Mouse (Mus musculus) heart, embryonic 13.5 days (tissue): ENCODE data around the gene Col9a2. TPM values are rescaled to one million over a fixed set of nuclear protein-coding genes. Genes with fewer than 3 reads are reported as not detected.

Experiments
- ATAC-seq: fragments of 200-750 bp; cut with Nextera tagmentation; 2 replicates; pipeline ENCODE4 v1.8.0; 2017; ENCODE audit warnings: moderate TSS enrichment; ENCODE audit not compliant: insufficient number of reproducible peaks, low FRiP score, low TSS enrichment; ENCODE audit errors: extremely low read depth
- H3K27ac ChIP-seq: fragments of 300-500 bp; sonication (generic); replicated peaks from 2 replicates; pipeline ENCODE4 v1.5.1; 2015; ENCODE audit warnings: moderate library complexity, mild to moderate bottlenecking, inconsistent platforms
- H3K27me3 ChIP-seq: fragments of 300-500 bp; sonication (generic); replicated peaks from 2 replicates; pipeline ENCODE4 v1.6.1; 2015; ENCODE audit warnings: mild to moderate bottlenecking, inconsistent platforms
- H3K36me3 ChIP-seq: fragments of 300-500 bp; sonication (generic); 2 replicates; pipeline ENCODE4 v1.6.1; 2015; ENCODE audit warnings: mild to moderate bottlenecking, inconsistent platforms
- H3K4me1 ChIP-seq: fragments of 300-500 bp; sonication (generic); 2 replicates; pipeline ENCODE4 v1.6.1; 2015; ENCODE audit warnings: inconsistent platforms
- H3K4me2 ChIP-seq: fragments of 300-500 bp; sonication (generic); 2 replicates; pipeline ENCODE4 v1.6.1; 2015; ENCODE audit warnings: inconsistent platforms, mild to moderate bottlenecking, moderate library complexity
- H3K4me3 ChIP-seq: fragments of 300-500 bp; sonication (generic); 2 replicates; pipeline ENCODE4 v1.5.1; 2015; ENCODE audit warnings: moderate library complexity, mild to moderate bottlenecking, inconsistent platforms
- H3K9ac ChIP-seq: fragments of 300-500 bp; sonication (generic); 2 replicates; pipeline ENCODE4 v1.6.1; 2015; ENCODE audit warnings: inconsistent platforms, mild to moderate bottlenecking, moderate library complexity
- H3K9me3 ChIP-seq: fragments of 300-500 bp; sonication (generic); 2 replicates; pipeline ENCODE4 v1.6.1; 2016; ENCODE audit warnings: inconsistent platforms
- WGBS: fragments of 180-500 bp; shearing (Covaris S2); methylation state at CpG from one replicate; pipeline ENCODE4 v1.1.7; 2015; ENCODE audit warnings: mixed read lengths; 5-methylcytosine and 5-hydroxymethylcytosine counted together
- polyA plus RNA-seq: library from polyadenylated mRNA; unstranded; fragments of >200 nt; fragmentation: Nextera tagmentation; extraction: Ambion mirVana; gene quantifications from 2 replicates; pipeline ENCODE4 v1.2.1, GENCODE M21; 2015

Col9a2 gene
- 7.9 and 8.4 TPM in 2 replicates for polyA plus RNA-seq

- no peaks in the 10 kb centered on the region for H3K36me3 ChIP-seq
- no peak for ATAC-seq
- H3K4me2 ChIP-seq = peak within 1 kb of the TSS; percentile 90
- peaks cover 36% of the 10 kb centered on the region for H3K4me1 ChIP-seq
- H3K9ac ChIP-seq = peak within 1 kb of the TSS; percentile 79
- 0 out of 2 replicates have a peak within 1 kb of the TSS, but pooled peaks have one; percentile 81 for H3K27ac ChIP-seq
- peaks cover 32% of the 10 kb centered on the region for H3K27me3 ChIP-seq
- WGBS = 2% methylated on average over 46 of the region's 46 CpGs
- peak within 1 kb of the TSS; percentile 57 for H3K4me3 ChIP-seq
- no peaks in the 10 kb centered on the region for H3K9me3 ChIP-seq
Observed at GRCm38 (mm10) chr4:121039331-121040115, at the start of gene Col9a2. Col9a2 (plus strand) TSS chr4:121039385.

- Histone ChIP-seq H3K4me1 (peaks cover 15% of the 10 kb centered on the region), H3K27ac (no peak overlapping the region), H3K4me2 (no peak overlapping the region), H3K27me3 (no peaks in the 10 kb centered on the region), H3K36me3 (no peaks in the 10 kb centered on the region), H3K9me3 (0 out of 2 replicates have a peak, but pooled peaks cover 4% of the 10 kb centered on the region), H3K9ac (no peak overlapping the region), H3K4me3 (no peak overlapping the region)
- ATAC-seq = no peak
- WGBS = 84% methylated on average over 2 of the region's 2 CpGs
Observed at GRCm38 (mm10) chr4:120992284-120992683, 46.9 kb upstream of the Col9a2 start.

- H3K9ac ChIP-seq = no peak overlapping the region
- ATAC-seq = no peak
- no peaks in the 10 kb centered on the region for H3K36me3 ChIP-seq
- no peak overlapping the region for H3K4me3 ChIP-seq
- no peak overlapping the region for H3K4me2 ChIP-seq
- 83% methylated on average over 1 of the region's 1 CpGs for WGBS
- peaks cover 15% of the 10 kb centered on the region for H3K4me1 ChIP-seq
- H3K27ac ChIP-seq = no peak overlapping the region
- 0 out of 2 replicates have a peak, but pooled peaks cover 4% of the 10 kb centered on the region for H3K9me3 ChIP-seq
- H3K27me3 ChIP-seq = no peaks in the 10 kb centered on the region
Observed at GRCm38 (mm10) chr4:120993025-120993424, 46.2 kb upstream of the Col9a2 start.

- WGBS = 70% methylated on average over 1 of the region's 1 CpGs
- Histone ChIP-seq H3K27ac (no peak overlapping the region), H3K27me3 (no peaks in the 10 kb centered on the region), H3K4me2 (no peak overlapping the region), H3K4me1 (peaks cover 27% of the 10 kb centered on the region), H3K36me3 (no peaks in the 10 kb centered on the region), H3K9me3 (no peaks in the 10 kb centered on the region), H3K4me3 (no peak overlapping the region), H3K9ac (no peak overlapping the region)
- no peak for ATAC-seq
Observed at GRCm38 (mm10) chr4:120995911-120996310, 43.3 kb upstream of the Col9a2 start.

- Histone ChIP-seq H3K4me2 (no peak overlapping the region), H3K4me3 (no peak overlapping the region), H3K9ac (no peak overlapping the region), H3K4me1 (peaks cover 70% of the 10 kb centered on the region), H3K27me3 (no peaks in the 10 kb centered on the region), H3K36me3 (no peaks in the 10 kb centered on the region), H3K27ac (no peak overlapping the region), H3K9me3 (no peaks in the 10 kb centered on the region)
- ATAC-seq = no peak
- WGBS = 81% methylated on average over 2 of the region's 2 CpGs
Observed at GRCm38 (mm10) chr4:121001042-121001441, 38.1 kb upstream of the Col9a2 start.

GRCm38 (mm10) chr4:121001659-121002058 is 37.5 kb upstream of the Col9a2 start:
- H3K4me2 ChIP-seq = no peak overlapping the region
- H3K27me3 ChIP-seq = no peaks in the 10 kb centered on the region
- no peak overlapping the region for H3K27ac ChIP-seq
- ATAC-seq = no peak
- peaks cover 67% of the 10 kb centered on the region for H3K4me1 ChIP-seq
- 39% methylated on average over 1 of the region's 1 CpGs for WGBS
- H3K9ac ChIP-seq = no peak overlapping the region
- H3K4me3 ChIP-seq = no peak overlapping the region
- no peaks in the 10 kb centered on the region for H3K36me3 ChIP-seq
- H3K9me3 ChIP-seq = no peaks in the 10 kb centered on the region

- Histone ChIP-seq H3K4me2 (no peak overlapping the region; the same call in 1 of the 2 replicates), H3K36me3 (no peaks in the 10 kb centered on the region), H3K4me3 (no peak overlapping the region), H3K9me3 (no peaks in the 10 kb centered on the region), H3K9ac (0 out of 2 replicates have a peak overlapping the region, but pooled peaks have one; percentile 40), H3K4me1 (peaks cover 71% of the 10 kb centered on the region), H3K27ac (0 out of 2 replicates have a peak overlapping the region, but pooled peaks have one; percentile 20), H3K27me3 (no peaks in the 10 kb centered on the region)
- no peak for ATAC-seq
- WGBS = 37% methylated on average over 8 of the region's 8 CpGs
Observed at GRCm38 (mm10) chr4:121002400-121003171, 36.6 kb upstream of the Col9a2 start.

- ATAC-seq = no peak
- H3K27ac ChIP-seq = peak overlapping the region; percentile 77
- H3K4me3 ChIP-seq = no peak overlapping the region
- peak overlapping the region; percentile 30; the same call in 1 of the 2 replicates for H3K9ac ChIP-seq
- H3K4me1 ChIP-seq = peaks cover 77% of the 10 kb centered on the region
- no peaks in the 10 kb centered on the region for H3K27me3 ChIP-seq
- no peaks in the 10 kb centered on the region for H3K36me3 ChIP-seq
- H3K9me3 ChIP-seq = no peaks in the 10 kb centered on the region
- WGBS = 34% methylated on average over 3 of the region's 3 CpGs
- H3K4me2 ChIP-seq = peak overlapping the region; percentile 24
Observed at GRCm38 (mm10) chr4:121003611-121004091, 35.5 kb upstream of the Col9a2 start.

GRCm38 (mm10) chr4:121004679-121005078 is 34.5 kb upstream of the Col9a2 start:
- no peaks in the 10 kb centered on the region for H3K36me3 ChIP-seq
- H3K27ac ChIP-seq = peak overlapping the region; percentile 77
- no peaks in the 10 kb centered on the region for H3K9me3 ChIP-seq
- H3K4me2 ChIP-seq = peak overlapping the region; percentile 24
- no peak for ATAC-seq
- no peak overlapping the region for H3K4me3 ChIP-seq
- H3K9ac ChIP-seq = no peak overlapping the region
- H3K4me1 ChIP-seq = peaks cover 87% of the 10 kb centered on the region
- H3K27me3 ChIP-seq = no peaks in the 10 kb centered on the region
- WGBS = 28% methylated on average over 4 of the region's 4 CpGs

- Histone ChIP-seq H3K9ac (no peak overlapping the region), H3K4me3 (no peak overlapping the region), H3K4me2 (no peak overlapping the region), H3K4me1 (peaks cover 70% of the 10 kb centered on the region), H3K27ac (no peak overlapping the region), H3K27me3 (no peaks in the 10 kb centered on the region), H3K9me3 (no peaks in the 10 kb centered on the region), H3K36me3 (no peaks in the 10 kb centered on the region)
- no peak for ATAC-seq
Observed at GRCm38 (mm10) chr4:121007006-121007405, 32.2 kb upstream of the Col9a2 start.

GRCm38 (mm10) chr4:121008071-121008745 is 31.0 kb upstream of the Col9a2 start:
- no peaks in the 10 kb centered on the region for H3K27me3 ChIP-seq
- H3K4me1 ChIP-seq = peaks cover 60% of the 10 kb centered on the region
- no peak overlapping the region for H3K4me3 ChIP-seq
- no peak overlapping the region for H3K27ac ChIP-seq
- ATAC-seq = no peak
- WGBS = 66% methylated on average over 3 of the region's 3 CpGs
- H3K9me3 ChIP-seq = no peaks in the 10 kb centered on the region
- H3K4me2 ChIP-seq = no peak overlapping the region
- H3K9ac ChIP-seq = no peak overlapping the region
- H3K36me3 ChIP-seq = no peaks in the 10 kb centered on the region
